Mouse (Mus musculus): ENCODE data around the gene Clec3b. TPM values are rescaled to one million over a fixed set of nuclear protein-coding genes. Genes with fewer than 3 reads are reported as not detected.

Clec3b gene
- 0.51 and 0.53 TPM in 2 replicates for polyA plus RNA-seq (2014; fragmentation: Nextera tagmentation; extraction: Ambion mirVana)

- Histone ChIP-seq H3K4me1 (ENCODE audit: control insufficient read depth, insufficient read depth, low read length) (no peaks in the 10 kb centered on the region), H3K4me3 (replicated peaks; ENCODE audit: low read depth, low read length) (no peak within 1 kb of the TSS), H3K9me3 (ENCODE audit: control insufficient read depth, low read length) (no peaks in the 10 kb centered on the region; the same call in 1 of the 2 replicates), H3K27me3 (ENCODE audit: control insufficient read depth, insufficient read depth, low read length) (no peaks in the 10 kb centered on the region), H3K36me3 (ENCODE audit: control insufficient read depth, insufficient read depth, low read length) (no peaks in the 10 kb centered on the region), H3K27ac (replicated peaks; ENCODE audit: low read depth, low read length) (no peak within 1 kb of the TSS), H3K9ac (replicated peaks; ENCODE audit: low read length) (no peak within 1 kb of the TSS), H3K4me2 (ENCODE audit: low read length) (no peak within 1 kb of the TSS)
- 79% methylated on average over 5 of the region's 5 CpGs for WGBS
- DNase-seq (no peak), ATAC-seq (ENCODE audit: low FRiP score, low TSS enrichment) (no peak)
Measured at GRCm38 (mm10) chr9:123150241-123151020, at the start of gene Clec3b. Clec3b (plus strand) TSS chr9:123150946.

- H3K9me3 ChIP-seq (ENCODE audit: control insufficient read depth, low read length) = no peaks in the 10 kb centered on the region
- no peaks in the 10 kb centered on the region for H3K4me1 ChIP-seq (ENCODE audit: control insufficient read depth, insufficient read depth, low read length)
- H3K27me3 ChIP-seq (ENCODE audit: control insufficient read depth, insufficient read depth, low read length) = no peaks in the 10 kb centered on the region
- no peak for DNase-seq
- H3K9ac ChIP-seq (replicated peaks; ENCODE audit: low read length) = no peak overlapping the region
- ATAC-seq (ENCODE audit: low FRiP score, low TSS enrichment) = no peak
- H3K36me3 ChIP-seq (ENCODE audit: control insufficient read depth, insufficient read depth, low read length) = peaks cover 40% of the 10 kb centered on the region
- H3K4me3 ChIP-seq (replicated peaks; ENCODE audit: low read depth, low read length) = no peak overlapping the region
- no peak overlapping the region for H3K27ac ChIP-seq (replicated peaks; ENCODE audit: low read depth, low read length)
- H3K4me2 ChIP-seq (ENCODE audit: low read length) = no peak overlapping the region
Measured at GRCm38 (mm10) chr9:123103425-123103824, 47.3 kb upstream of the Clec3b start.

- Histone ChIP-seq H3K36me3 (ENCODE audit: control insufficient read depth, insufficient read depth, low read length) (peaks cover 31% of the 10 kb centered on the region), H3K4me2 (ENCODE audit: low read length) (no peak overlapping the region), H3K27me3 (ENCODE audit: control insufficient read depth, insufficient read depth, low read length) (no peaks in the 10 kb centered on the region), H3K4me3 (replicated peaks; ENCODE audit: low read depth, low read length) (no peak overlapping the region), H3K27ac (replicated peaks; ENCODE audit: low read depth, low read length) (no peak overlapping the region), H3K9ac (replicated peaks; ENCODE audit: low read length) (no peak overlapping the region), H3K4me1 (ENCODE audit: control insufficient read depth, insufficient read depth, low read length) (no peaks in the 10 kb centered on the region), H3K9me3 (ENCODE audit: control insufficient read depth, low read length) (no peaks in the 10 kb centered on the region)
- ATAC-seq (ENCODE audit: low FRiP score, low TSS enrichment) = no peak
- DNase-seq = no peak
Measured at GRCm38 (mm10) chr9:123104362-123104761, 46.4 kb upstream of the Clec3b start.

- DNase-seq (no peak), ATAC-seq (ENCODE audit: low FRiP score, low TSS enrichment) (no peak)
- peaks cover 16% of the 10 kb centered on the region for H3K36me3 ChIP-seq (ENCODE audit: control insufficient read depth, insufficient read depth, low read length)
- WGBS = 93% methylated on average over 4 of the region's 4 CpGs
- H3K27ac ChIP-seq (replicated peaks; ENCODE audit: low read depth, low read length) = no peak overlapping the region
- H3K27me3 ChIP-seq (ENCODE audit: control insufficient read depth, insufficient read depth, low read length) = no peaks in the 10 kb centered on the region
- no peaks in the 10 kb centered on the region for H3K9me3 ChIP-seq (ENCODE audit: control insufficient read depth, low read length)
- H3K4me2 ChIP-seq (ENCODE audit: low read length) = no peak overlapping the region
- H3K9ac ChIP-seq (replicated peaks; ENCODE audit: low read length) = no peak overlapping the region
- no peak overlapping the region for H3K4me3 ChIP-seq (replicated peaks; ENCODE audit: low read depth, low read length)
- H3K4me1 ChIP-seq (ENCODE audit: control insufficient read depth, insufficient read depth, low read length) = peaks cover 6% of the 10 kb centered on the region
Measured at GRCm38 (mm10) chr9:123107186-123107585, 43.6 kb upstream of the Clec3b start.

GRCm38 (mm10) chr9:123109188-123109587 is 41.6 kb upstream of the Clec3b start:
- peaks cover 12% of the 10 kb centered on the region for H3K4me1 ChIP-seq (ENCODE audit: control insufficient read depth, insufficient read depth, low read length)
- no peak overlapping the region for H3K27ac ChIP-seq (replicated peaks; ENCODE audit: low read depth, low read length)
- DNase-seq = no peak
- H3K27me3 ChIP-seq (ENCODE audit: control insufficient read depth, insufficient read depth, low read length) = no peaks in the 10 kb centered on the region
- ATAC-seq (ENCODE audit: low FRiP score, low TSS enrichment) = no peak
- no peak overlapping the region for H3K9ac ChIP-seq (replicated peaks; ENCODE audit: low read length)
- 97% methylated on average over 7 of the region's 7 CpGs for WGBS
- no peaks in the 10 kb centered on the region for H3K9me3 ChIP-seq (ENCODE audit: control insufficient read depth, low read length)
- no peak overlapping the region for H3K4me2 ChIP-seq (ENCODE audit: low read length)
- peaks cover 13% of the 10 kb centered on the region for H3K36me3 ChIP-seq (ENCODE audit: control insufficient read depth, insufficient read depth, low read length)
- H3K4me3 ChIP-seq (replicated peaks; ENCODE audit: low read depth, low read length) = no peak overlapping the region

GRCm38 (mm10) chr9:123111751-123112221 is 39.0 kb upstream of the Clec3b start:
- peaks cover 6% of the 10 kb centered on the region; the same call in 1 of the 2 replicates for H3K36me3 ChIP-seq (ENCODE audit: control insufficient read depth, insufficient read depth, low read length)
- peak overlapping the region; percentile 73 for H3K4me2 ChIP-seq (ENCODE audit: low read length)
- no peaks in the 10 kb centered on the region for H3K27me3 ChIP-seq (ENCODE audit: control insufficient read depth, insufficient read depth, low read length)
- ATAC-seq (ENCODE audit: low FRiP score, low TSS enrichment) (no peak), DNase-seq (peak; percentile 2)
- H3K9ac ChIP-seq (replicated peaks; ENCODE audit: low read length) = peak overlapping the region; percentile 90
- peak overlapping the region; percentile 81 for H3K4me3 ChIP-seq (replicated peaks; ENCODE audit: low read depth, low read length)
- peaks cover 14% of the 10 kb centered on the region for H3K4me1 ChIP-seq (ENCODE audit: control insufficient read depth, insufficient read depth, low read length)
- no peak overlapping the region for H3K27ac ChIP-seq (replicated peaks; ENCODE audit: low read depth, low read length)
- WGBS = 67% methylated on average over 8 of the region's 8 CpGs
- H3K9me3 ChIP-seq (ENCODE audit: control insufficient read depth, low read length) = no peaks in the 10 kb centered on the region

- Histone ChIP-seq H3K36me3 (ENCODE audit: control insufficient read depth, insufficient read depth, low read length) (peaks cover 7% of the 10 kb centered on the region; the same call in 1 of the 2 replicates), H3K9me3 (ENCODE audit: control insufficient read depth, low read length) (no peaks in the 10 kb centered on the region), H3K4me1 (ENCODE audit: control insufficient read depth, insufficient read depth, low read length) (peaks cover 14% of the 10 kb centered on the region), H3K27me3 (ENCODE audit: control insufficient read depth, insufficient read depth, low read length) (no peaks in the 10 kb centered on the region), H3K27ac (replicated peaks; ENCODE audit: low read depth, low read length) (peak within 1 kb of the TSS; percentile 96), H3K4me3 (replicated peaks; ENCODE audit: low read depth, low read length) (peak within 1 kb of the TSS; percentile 81), H3K9ac (replicated peaks; ENCODE audit: low read length) (peak within 1 kb of the TSS; percentile 90), H3K4me2 (ENCODE audit: low read length) (peak within 1 kb of the TSS; percentile 73)
- ATAC-seq (ENCODE audit: low FRiP score, low TSS enrichment) (peak; percentile 94), DNase-seq (peak; percentile 97)
- WGBS = under 1% methylated on average over 79 of the region's 79 CpGs
Measured at GRCm38 (mm10) chr9:123112805-123113521, 37.8 kb upstream of the Clec3b start, which contains the start of the genes Zdhhc3 and Exosc7. Zdhhc3 (minus strand) TSS chr9:123113205. Exosc7 (plus strand) TSS chr9:123113215.

GRCm38 (mm10) chr9:123113931-123114330 is 36.8 kb upstream of the Clec3b start:
- peak; percentile 0 for DNase-seq

More at GRCm38 (mm10) chr9:123113931-123114330, 36.8 kb upstream of the Clec3b start:
- 68% methylated on average over 6 of the region's 6 CpGs for WGBS
- Histone ChIP-seq H3K36me3 (ENCODE audit: control insufficient read depth, insufficient read depth, low read length) (peaks cover 10% of the 10 kb centered on the region), H3K27me3 (ENCODE audit: control insufficient read depth, insufficient read depth, low read length) (no peaks in the 10 kb centered on the region), H3K4me3 (replicated peaks; ENCODE audit: low read depth, low read length) (peak overlapping the region; percentile 81), H3K27ac (replicated peaks; ENCODE audit: low read depth, low read length) (peak overlapping the region; percentile 96; the same call in 1 of the 2 replicates), H3K4me1 (ENCODE audit: control insufficient read depth, insufficient read depth, low read length) (peaks cover 14% of the 10 kb centered on the region), H3K9ac (replicated peaks; ENCODE audit: low read length) (peak overlapping the region; percentile 90), H3K4me2 (ENCODE audit: low read length) (peak overlapping the region; percentile 73), H3K9me3 (ENCODE audit: control insufficient read depth, low read length) (no peaks in the 10 kb centered on the region)
- ATAC-seq (ENCODE audit: low FRiP score, low TSS enrichment) = no peak

All from midbrain, embryonic 14.5 days (tissue).